Mouse (Mus musculus) adrenal gland, postnatal 25 days (tissue): Measurements from ENCODE around the gene Rrp15. TPM values are rescaled to one million over a fixed set of nuclear protein-coding genes. Genes with fewer than 3 reads are reported as not detected.
A peak's percentile ranks its signal among the peaks of the same experiment; 100 is the strongest.

Experiments used
- DNase-seq: peaks from one replicate; pipeline ENCODE4 v3.0.0; 2021; ENCODE audit warnings: mixed read lengths
- total RNA-seq: library from RNA; stranded (reverse); gene quantifications from 2 replicates; pipeline ENCODE4 v1.2.3, GENCODE M21; 2021

Rrp15 gene
- total RNA-seq, 1 experiment from 2014 or later = 24.7 TPM

GRCm38 (mm10) chr1:186714215-186714614 is 34.9 kb downstream of the Rrp15 start:
- no peak for DNase-seq

DNA sequence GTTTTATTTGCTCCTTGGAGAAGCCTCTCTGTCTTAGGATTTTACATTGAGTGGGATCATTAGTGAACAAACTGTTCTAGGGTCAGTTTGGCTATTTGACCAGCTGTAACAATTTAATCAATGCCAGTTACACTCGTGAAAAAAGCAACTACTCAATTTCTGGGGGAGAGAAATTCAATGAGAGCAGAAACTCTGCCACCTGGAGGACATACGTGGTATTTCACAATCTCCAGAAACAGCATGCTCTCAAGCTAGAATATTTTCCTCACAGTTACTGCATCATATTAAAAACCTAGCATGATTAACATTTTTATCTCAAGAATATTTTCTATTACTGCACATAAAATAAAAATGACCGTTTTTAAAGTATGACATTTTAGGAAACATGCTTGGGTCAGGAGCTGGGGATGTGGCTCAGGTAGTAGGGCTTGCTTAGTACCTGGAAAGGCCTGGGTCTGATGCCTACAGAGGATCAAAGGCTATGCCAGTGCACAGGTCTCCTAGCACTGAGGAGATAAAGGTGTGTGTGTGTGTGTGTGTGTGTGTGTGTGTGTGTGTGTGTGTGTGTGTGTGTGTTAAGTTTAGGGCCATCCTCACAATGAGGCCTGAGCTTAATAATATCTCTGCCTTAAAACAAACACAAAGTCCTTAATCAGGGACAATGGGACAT is 36.2 kb downstream of the Rrp15 start:
- no peak for DNase-seq

GRCm38 (mm10) chr1:186705915-186706248 is 43.3 kb downstream of the Rrp15 start, which contains the start of gene Tgfb2:
Tgfb2 (minus strand) TSS chr1:186705989.
- DNase-seq = no peak

- peak; percentile 62 for DNase-seq
These were observed 43.8 kb downstream of the Rrp15 start for GRCm38 (mm10) chr1:186705203-186705914.

GRCm38 (mm10) chr1:186703980-186704701 is 45.0 kb downstream of the Rrp15 start:
- DNase-seq = peak; percentile 20

DNA sequence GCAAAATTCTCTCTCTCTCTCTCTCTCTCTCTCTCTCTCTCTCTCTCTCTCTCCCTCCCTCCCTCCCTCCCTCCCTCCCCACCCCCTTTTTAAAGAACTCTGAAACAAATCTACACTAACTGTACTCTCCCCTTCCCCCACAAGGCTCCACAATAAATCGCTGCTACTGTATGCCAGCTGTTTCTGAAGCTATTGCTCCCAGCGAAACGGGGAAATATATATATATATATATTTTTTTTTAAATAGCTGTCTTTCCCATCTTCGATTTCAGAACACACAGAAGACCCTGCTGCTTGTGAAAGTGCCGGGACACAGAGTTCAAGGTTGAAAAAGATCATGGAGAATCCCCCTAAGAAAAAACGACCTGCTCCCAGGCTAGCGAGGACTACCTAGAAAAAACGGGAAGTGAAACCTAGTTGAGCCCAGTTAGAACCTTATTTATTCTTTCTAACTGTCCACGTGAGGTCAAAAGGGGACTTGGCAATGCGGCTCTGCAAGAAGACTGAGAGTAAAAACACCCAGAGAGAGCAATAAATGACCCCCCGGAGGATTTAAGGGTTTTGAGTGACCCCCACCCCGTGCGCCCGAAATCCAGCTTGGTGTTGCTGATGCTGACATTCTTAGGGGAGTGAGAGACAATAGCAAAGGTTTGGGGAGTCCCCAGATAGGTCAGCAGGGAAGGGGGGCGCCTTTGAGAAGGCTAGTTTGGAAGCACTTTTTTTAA is 45.7 kb downstream of the Rrp15 start:
- DNase-seq = no peak

DNA sequence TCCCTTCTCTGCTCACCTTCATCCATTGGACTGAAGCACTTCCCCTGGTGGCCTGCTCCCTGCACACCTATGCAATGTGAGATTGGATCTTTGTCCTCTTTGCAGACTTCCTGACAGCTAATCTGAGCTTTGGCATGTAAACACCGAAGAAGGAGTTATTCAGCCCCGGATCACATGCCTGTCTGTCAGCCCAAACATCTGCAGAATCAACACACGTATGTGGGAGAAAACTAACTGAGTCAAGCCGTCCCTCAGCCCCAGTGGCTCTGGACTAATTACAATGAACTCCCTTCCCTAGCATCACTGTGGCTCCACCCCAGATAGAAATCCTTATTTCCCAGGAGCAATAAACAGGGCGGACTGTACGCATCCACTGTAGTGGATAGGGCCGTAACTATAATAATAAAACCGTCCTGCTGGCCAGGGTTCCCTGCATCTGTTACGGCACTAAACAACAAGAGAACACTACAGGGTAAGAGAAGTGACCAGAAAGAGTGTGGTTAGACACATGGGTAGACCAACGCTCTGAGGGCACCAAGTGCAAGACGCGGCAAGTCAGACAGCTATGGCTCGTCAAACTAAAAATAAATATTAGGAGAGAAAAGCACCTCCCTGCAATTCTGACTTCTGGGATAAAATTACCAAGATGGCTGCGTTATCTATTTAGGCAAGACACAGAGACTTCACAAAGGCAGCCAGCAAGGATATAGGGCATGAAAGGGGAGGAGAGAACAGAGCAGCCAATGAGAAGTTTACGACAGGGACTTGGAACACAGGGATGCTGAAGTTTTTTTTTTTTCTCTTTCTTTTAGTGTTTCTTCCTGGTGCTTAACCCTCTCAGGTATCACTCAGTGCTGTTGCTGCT is 46.5 kb downstream of the Rrp15 start:
- no peak for DNase-seq

- no peak for DNase-seq
These were observed 47.8 kb downstream of the Rrp15 start for GRCm38 (mm10) chr1:186701206-186701905.

DNA sequence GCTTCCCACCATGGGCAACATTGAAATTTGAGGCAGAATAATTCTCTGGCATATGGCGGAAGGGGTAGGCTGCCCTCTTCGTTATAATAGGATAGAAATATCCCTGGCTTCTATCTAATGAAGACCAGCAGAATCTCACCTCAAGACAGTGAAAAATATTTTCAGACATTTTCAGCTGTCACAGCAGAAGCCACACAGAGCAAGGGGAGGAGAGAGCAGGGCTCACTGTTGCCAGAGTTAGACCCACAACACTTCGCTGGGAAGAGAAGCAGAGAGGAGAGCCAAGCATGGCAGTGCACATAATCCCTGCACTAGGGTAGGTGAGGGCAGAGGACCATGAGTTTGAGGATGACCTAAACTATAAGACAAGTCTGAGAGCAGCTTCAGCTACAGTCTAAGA is 48.7 kb downstream of the Rrp15 start:
- no peak for DNase-seq

- no peak for DNase-seq
These were observed 50.4 kb downstream of the Rrp15 start for GRCm38 (mm10) chr1:186698583-186699338.

DNA sequence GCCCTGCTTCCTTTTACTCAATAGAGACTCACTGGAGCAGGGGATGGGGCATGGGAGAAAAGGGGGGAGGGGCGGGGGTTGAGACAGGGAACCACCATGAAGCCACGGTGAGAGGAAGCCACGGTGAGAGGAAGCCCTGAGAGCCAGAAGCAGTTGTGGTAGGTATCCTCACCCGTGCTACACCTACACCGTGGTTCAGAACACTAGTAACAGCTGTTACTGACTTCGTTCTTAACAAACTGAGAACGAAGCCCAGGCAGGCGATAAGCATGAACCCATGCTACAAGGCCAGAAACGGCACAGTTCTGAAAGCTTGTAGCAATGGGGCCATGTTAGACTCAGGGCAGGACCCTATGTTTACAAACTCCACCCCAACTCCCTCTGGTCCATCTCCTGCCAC is 52.9 kb downstream of the Rrp15 start:
- no peak for DNase-seq

DNA sequence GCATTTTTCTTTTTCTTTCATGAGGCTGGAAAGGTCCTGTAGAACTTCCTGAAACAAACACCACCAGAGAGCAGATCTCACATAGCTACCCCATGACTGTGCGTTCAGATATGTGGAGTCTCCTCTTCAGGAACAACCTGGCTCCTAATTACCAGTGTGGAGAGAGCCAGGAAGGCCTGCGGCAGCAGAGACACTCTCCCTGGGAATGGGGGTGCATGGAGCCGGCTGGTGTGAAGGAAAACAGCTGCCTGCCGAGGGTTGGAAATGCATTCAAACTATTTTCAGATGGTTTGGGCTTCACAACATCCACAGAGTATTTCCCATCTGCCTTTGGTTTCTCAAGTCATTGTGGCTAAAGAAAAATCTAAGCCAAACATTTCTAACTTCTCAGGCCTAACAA is 53.8 kb downstream of the Rrp15 start:
- DNase-seq = no peak

GRCm38 (mm10) chr1:186692370-186692769 is 56.8 kb downstream of the Rrp15 start:
- no peak for DNase-seq

DNA sequence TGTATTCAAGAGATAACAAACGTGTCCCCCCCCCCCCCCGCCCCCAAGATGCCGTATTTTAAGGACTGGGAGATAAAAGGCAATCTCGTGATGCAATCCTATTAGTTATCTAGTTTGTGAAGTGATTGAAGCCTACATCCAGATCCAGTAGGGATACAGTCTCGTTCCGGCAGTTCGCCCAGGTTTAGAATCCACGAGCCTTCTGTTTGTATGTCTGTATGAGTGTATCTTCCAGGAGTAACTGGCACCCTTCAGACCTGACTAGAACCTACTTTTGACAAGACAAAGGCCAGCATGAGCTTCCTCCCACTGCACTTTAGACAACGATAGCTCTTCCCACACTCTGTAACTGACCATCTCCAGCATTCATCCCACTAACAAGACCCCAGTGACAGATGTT is 57.5 kb downstream of the Rrp15 start:
- no peak for DNase-seq

- DNase-seq = no peak
These were observed 65.1 kb downstream of the Rrp15 start for GRCm38 (mm10) chr1:186684041-186684440.

DNA sequence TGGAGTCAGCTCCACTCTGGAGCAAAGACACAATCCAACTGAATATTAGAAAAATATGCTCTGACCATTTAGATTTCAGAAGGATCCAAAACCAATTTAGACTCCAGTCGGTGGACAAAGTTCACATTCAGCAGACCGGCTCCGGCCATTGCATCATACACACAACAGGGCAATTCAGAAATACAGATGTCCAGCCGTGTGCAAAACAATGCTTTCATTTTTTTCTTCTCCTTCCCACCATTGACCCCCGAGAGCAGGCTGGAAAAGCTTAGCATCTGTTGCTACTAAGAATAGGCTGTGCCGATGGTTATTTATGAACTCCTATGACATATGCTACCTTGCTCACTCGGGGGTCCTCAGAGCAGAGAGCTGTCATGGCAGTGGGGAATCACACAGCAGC is 66.6 kb downstream of the Rrp15 start:
- DNase-seq = no peak

GRCm38 (mm10) chr1:186677614-186678013 is 71.5 kb downstream of the Rrp15 start:
- no peak for DNase-seq

DNA sequence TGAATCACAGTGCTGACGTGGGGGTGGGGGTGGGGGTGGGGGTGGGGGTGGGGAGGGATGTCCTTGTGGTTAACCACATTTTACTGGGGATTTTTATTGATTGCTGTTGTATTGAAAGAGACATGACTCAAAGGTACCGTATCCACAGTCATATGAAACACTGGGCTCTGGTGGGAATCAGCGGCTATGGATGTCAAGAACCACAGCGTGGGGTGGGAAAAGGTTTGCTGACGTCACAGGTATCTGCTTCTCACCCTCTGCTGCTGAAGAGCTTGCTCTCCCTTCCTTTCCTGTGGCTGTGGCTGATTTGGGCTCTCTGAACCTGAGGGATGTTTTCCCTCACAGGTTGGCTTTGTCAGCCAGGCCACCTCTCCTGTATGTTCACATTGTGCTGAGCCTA is 73.0 kb downstream of the Rrp15 start:
- no peak for DNase-seq

GRCm38 (mm10) chr1:186675263-186675662 is 73.9 kb downstream of the Rrp15 start:
- no peak for DNase-seq

- DNase-seq = no peak
These were observed 74.5 kb downstream of the Rrp15 start for GRCm38 (mm10) chr1:186674621-186675020.
